Mouse (Mus musculus) heart, adult 2 months (tissue): ENCODE data around the gene Ppp1r12c.

ENCODE experiments used
- CTCF ChIP-seq: fragments of 200-600 bp; IDR thresholded peaks from 2 replicates; pipeline ENCODE4 v1.8.1; 2022; ENCODE audit warnings: antibody characterized with exemption, mild to moderate bottlenecking, moderate library complexity
- EP300 ChIP-seq: fragments of 200-500 bp; IDR thresholded peaks from 2 replicates; pipeline ENCODE4 v1.6.1; 2011; ENCODE audit warnings: low read depth, low read length, control low read depth; ENCODE audit not compliant: insufficient read depth
- POLR2A ChIP-seq: fragments of 200-500 bp; IDR thresholded peaks from 2 replicates; pipeline ENCODE4 v1.6.1; 2011; ENCODE audit warnings: mild to moderate bottlenecking, low read depth, low read length, control low read depth; ENCODE audit not compliant: insufficient read depth

DNA sequence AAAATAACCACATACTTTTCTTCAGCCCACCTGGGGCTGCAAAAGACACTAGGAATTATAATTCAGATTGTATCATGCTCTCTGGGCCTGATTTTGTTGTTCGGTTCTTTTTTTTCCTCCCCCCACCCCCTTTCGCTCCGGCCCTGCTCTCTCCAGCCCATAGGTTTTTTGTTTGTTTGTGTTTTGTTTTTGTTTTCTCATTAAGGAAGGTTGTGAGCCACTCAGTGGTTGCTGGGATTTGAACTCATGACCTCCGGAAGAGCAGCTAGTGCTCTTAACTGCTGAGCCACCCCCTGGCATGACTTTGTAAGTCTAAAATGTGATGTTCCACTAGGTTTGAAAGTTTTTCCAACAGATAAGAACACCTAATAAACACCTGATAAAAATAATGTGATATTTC is 1.6 kb upstream of the Ppp1r12c start:
- no peak for TF ChIP-seq CTCF
- no peak for TF ChIP-seq POLR2A
- no peak for TF ChIP-seq EP300
